Mouse (Mus musculus): ENCODE data around the gene St13.

DNA sequence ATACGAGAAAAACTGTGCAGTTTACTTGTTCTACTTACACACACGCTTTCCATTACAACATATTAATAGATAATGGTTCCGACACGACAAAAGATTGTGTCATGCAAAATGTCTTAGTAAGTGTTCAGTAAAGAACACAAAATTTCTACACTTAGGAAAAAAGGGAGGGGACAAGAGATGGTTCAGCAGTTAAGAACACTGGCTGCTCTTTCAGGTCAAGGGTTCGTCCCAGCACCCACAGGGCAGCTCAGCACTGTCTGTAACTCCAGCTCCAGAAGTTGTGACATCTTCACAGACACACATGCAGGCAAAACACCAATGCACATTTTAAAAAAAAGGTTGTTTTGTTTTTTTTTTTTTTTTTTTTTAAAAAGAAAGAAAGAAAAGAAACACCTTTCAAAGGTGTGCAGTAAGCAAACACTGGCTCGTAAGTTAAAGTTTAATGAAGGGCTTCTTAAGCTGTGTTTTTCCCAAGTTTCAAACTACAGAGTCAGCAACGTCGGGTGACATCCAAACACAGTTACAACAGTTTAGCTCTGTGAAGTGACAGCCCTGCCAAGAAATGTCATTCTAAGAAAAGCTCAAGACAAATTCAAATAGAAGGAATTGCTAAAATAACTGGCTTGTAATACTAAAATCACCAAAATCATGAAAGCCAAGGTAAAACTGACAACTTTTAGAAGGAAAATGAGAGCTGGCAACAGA, 5.5 kb downstream of the St13 start:
- TF ChIP-seq CTCF (IDR thresholded peaks at IDR 0.05; ENCODE audit: low read depth) (no peak), EP300 (IDR thresholded peaks at IDR 0.05; ENCODE audit: low read depth) (no peak)

Data from liver, embryonic 14.5 days (tissue).